Mouse (Mus musculus): ENCODE measurements around the gene Slc44a3. TPM values are rescaled to one million over a fixed set of nuclear protein-coding genes. Genes with fewer than 3 reads are reported as not detected.

The Slc44a3 gene
- polyA plus RNA-seq, 1 experiment from 2014 or later = 1.2 TPM

GRCm38 (mm10) chr3:121441504-121441903, 90.7 kb downstream of the Slc44a3 start:
- no peaks in the 10 kb centered on the region for H3K9me3 ChIP-seq
- no peak overlapping the region for H3K4me3 ChIP-seq
- H3K36me3 ChIP-seq (replicated peaks) = no peaks in the 10 kb centered on the region
- no peak overlapping the region for H3K9ac ChIP-seq
- H3K4me1 ChIP-seq = peaks cover 11% of the 10 kb centered on the region; the same call in 1 of the 2 replicates
- H3K27me3 ChIP-seq (replicated peaks) = no peaks in the 10 kb centered on the region
- H3K27ac ChIP-seq = no peak overlapping the region
- 95% methylated on average over 12 of the region's 12 CpGs for WGBS
- ATAC-seq (replicated peaks) = no peak
- no peak overlapping the region for H3K4me2 ChIP-seq

GRCm38 (mm10) chr3:121439623-121440161, 92.5 kb downstream of the Slc44a3 start:
- Histone ChIP-seq H3K27ac (no peak overlapping the region), H3K9me3 (no peaks in the 10 kb centered on the region), H3K4me3 (no peak overlapping the region), H3K36me3 (replicated peaks) (no peaks in the 10 kb centered on the region), H3K9ac (no peak overlapping the region), H3K4me1 (peaks cover 16% of the 10 kb centered on the region; the same call in 1 of the 2 replicates), H3K27me3 (replicated peaks) (no peaks in the 10 kb centered on the region), H3K4me2 (no peak overlapping the region)
- ATAC-seq (replicated peaks) = no peak
- 82% methylated on average over 11 of the region's 11 CpGs for WGBS

- no peaks in the 10 kb centered on the region for H3K9me3 ChIP-seq
- no peak overlapping the region for H3K4me3 ChIP-seq
- no peak overlapping the region for H3K27ac ChIP-seq
- no peaks in the 10 kb centered on the region for H3K36me3 ChIP-seq (replicated peaks)
- no peak overlapping the region for H3K4me2 ChIP-seq
- 0 out of 2 replicates have a peak, but pooled peaks have one; percentile 8 for ATAC-seq (replicated peaks)
- no peaks in the 10 kb centered on the region for H3K27me3 ChIP-seq (replicated peaks)
- 68% methylated on average over 7 of the region's 7 CpGs for WGBS
- H3K9ac ChIP-seq = no peak overlapping the region
- H3K4me1 ChIP-seq = peaks cover 25% of the 10 kb centered on the region
Observed at GRCm38 (mm10) chr3:121437996-121438395, 94.2 kb downstream of the Slc44a3 start.

GRCm38 (mm10) chr3:121437070-121437469, 95.1 kb downstream of the Slc44a3 start:
- Histone ChIP-seq H3K4me3 (no peak overlapping the region), H3K27me3 (replicated peaks) (no peaks in the 10 kb centered on the region), H3K36me3 (replicated peaks) (no peaks in the 10 kb centered on the region), H3K9ac (no peak overlapping the region), H3K27ac (no peak overlapping the region), H3K4me2 (no peak overlapping the region), H3K4me1 (peaks cover 30% of the 10 kb centered on the region), H3K9me3 (no peaks in the 10 kb centered on the region)
- no peak for ATAC-seq (replicated peaks)
- WGBS = 84% methylated on average over 7 of the region's 7 CpGs

GRCm38 (mm10) chr3:121435296-121435695, 96.9 kb downstream of the Slc44a3 start:
- Histone ChIP-seq H3K27ac (no peak overlapping the region), H3K4me2 (peak overlapping the region; percentile 7; the same call in 1 of the 2 replicates), H3K4me1 (peaks cover 39% of the 10 kb centered on the region), H3K36me3 (replicated peaks) (no peaks in the 10 kb centered on the region), H3K4me3 (no peak overlapping the region), H3K27me3 (replicated peaks) (no peaks in the 10 kb centered on the region), H3K9ac (no peak overlapping the region), H3K9me3 (no peaks in the 10 kb centered on the region)
- 73% methylated on average over 5 of the region's 5 CpGs for WGBS
- ATAC-seq (replicated peaks) = no peak

- H3K9ac ChIP-seq = no peak overlapping the region
- peak overlapping the region; percentile 36; the same call in 1 of the 2 replicates for H3K27ac ChIP-seq
- no peak overlapping the region for H3K4me2 ChIP-seq
Observed at GRCm38 (mm10) chr3:121433968-121434533, 98.2 kb downstream of the Slc44a3 start.

GRCm38 (mm10) chr3:121433359-121433758, 98.8 kb downstream of the Slc44a3 start:
- WGBS = 79% methylated on average over 6 of the region's 6 CpGs
- no peak for ATAC-seq (replicated peaks)
- no peak overlapping the region for H3K4me2 ChIP-seq
- no peak overlapping the region for H3K4me3 ChIP-seq
- peaks cover 59% of the 10 kb centered on the region for H3K4me1 ChIP-seq
- no peaks in the 10 kb centered on the region for H3K9me3 ChIP-seq
- H3K27me3 ChIP-seq (replicated peaks) = no peaks in the 10 kb centered on the region
- no peaks in the 10 kb centered on the region for H3K36me3 ChIP-seq (replicated peaks)
- peak overlapping the region; percentile 36; the same call in 1 of the 2 replicates for H3K27ac ChIP-seq
- no peak overlapping the region for H3K9ac ChIP-seq

More at GRCm38 (mm10) chr3:121433968-121434533, 98.2 kb downstream of the Slc44a3 start:
- H3K4me1 ChIP-seq = peaks cover 52% of the 10 kb centered on the region
- H3K9me3 ChIP-seq = no peaks in the 10 kb centered on the region
- H3K4me3 ChIP-seq = no peak overlapping the region
- no peaks in the 10 kb centered on the region for H3K36me3 ChIP-seq (replicated peaks)
- WGBS = 50% methylated on average over 8 of the region's 8 CpGs
- H3K27me3 ChIP-seq (replicated peaks) = no peaks in the 10 kb centered on the region
- no peak for ATAC-seq (replicated peaks)

GRCm38 (mm10) chr3:121430289-121430936, 101.8 kb downstream of the Slc44a3 start:
- WGBS = 20% methylated on average over 7 of the region's 7 CpGs
- H3K27me3 ChIP-seq (replicated peaks) = no peaks in the 10 kb centered on the region
- ATAC-seq (replicated peaks) = no peak
- no peak overlapping the region for H3K4me3 ChIP-seq
- H3K4me2 ChIP-seq = peak overlapping the region; percentile 72
- no peak overlapping the region for H3K9ac ChIP-seq
- peaks cover 63% of the 10 kb centered on the region for H3K4me1 ChIP-seq
- no peak overlapping the region for H3K27ac ChIP-seq
- H3K36me3 ChIP-seq (replicated peaks) = no peaks in the 10 kb centered on the region
- no peaks in the 10 kb centered on the region for H3K9me3 ChIP-seq

- H3K27me3 ChIP-seq (replicated peaks) = no peaks in the 10 kb centered on the region
- no peak overlapping the region for H3K9ac ChIP-seq
- no peak overlapping the region for H3K27ac ChIP-seq
- H3K4me3 ChIP-seq = peak overlapping the region; percentile 68
- no peaks in the 10 kb centered on the region for H3K36me3 ChIP-seq (replicated peaks)
- H3K4me2 ChIP-seq = peak overlapping the region; percentile 72
- peaks cover 55% of the 10 kb centered on the region for H3K4me1 ChIP-seq
- H3K9me3 ChIP-seq = no peaks in the 10 kb centered on the region
- ATAC-seq (replicated peaks) = no peak
- 15% methylated on average over 3 of the region's 3 CpGs for WGBS
Observed at GRCm38 (mm10) chr3:121429469-121429868, 102.7 kb downstream of the Slc44a3 start.

GRCm38 (mm10) chr3:121428696-121429259, 103.4 kb downstream of the Slc44a3 start:
- Histone ChIP-seq H3K9me3 (no peaks in the 10 kb centered on the region), H3K4me1 (peaks cover 49% of the 10 kb centered on the region), H3K4me3 (peak overlapping the region; percentile 68), H3K9ac (peak overlapping the region; percentile 90; the same call in 1 of the 2 replicates), H3K27ac (no peak overlapping the region), H3K4me2 (peak overlapping the region; percentile 72), H3K27me3 (replicated peaks) (no peaks in the 10 kb centered on the region), H3K36me3 (replicated peaks) (no peaks in the 10 kb centered on the region)
- no peak for ATAC-seq (replicated peaks)
- 43% methylated on average over 11 of the region's 11 CpGs for WGBS

- no peaks in the 10 kb centered on the region for H3K36me3 ChIP-seq (replicated peaks)
- ATAC-seq (replicated peaks) = no peak
- H3K27me3 ChIP-seq (replicated peaks) = no peaks in the 10 kb centered on the region
- H3K4me2 ChIP-seq = peak overlapping the region; percentile 72
- peak overlapping the region; percentile 93 for H3K27ac ChIP-seq
- 7% methylated on average over 8 of the region's 8 CpGs for WGBS
- peak overlapping the region; percentile 68 for H3K4me3 ChIP-seq
- no peaks in the 10 kb centered on the region for H3K9me3 ChIP-seq
- peak overlapping the region; percentile 90 for H3K9ac ChIP-seq
- H3K4me1 ChIP-seq = peaks cover 44% of the 10 kb centered on the region
Observed at GRCm38 (mm10) chr3:121428230-121428629, 104.0 kb downstream of the Slc44a3 start.

GRCm38 (mm10) chr3:121427520-121427908, 104.7 kb downstream of the Slc44a3 start:
- Histone ChIP-seq H3K9ac (peak overlapping the region; percentile 90), H3K27ac (peak overlapping the region; percentile 93), H3K4me1 (peaks cover 44% of the 10 kb centered on the region), H3K4me3 (peak overlapping the region; percentile 68), H3K36me3 (replicated peaks) (no peaks in the 10 kb centered on the region), H3K27me3 (replicated peaks) (no peaks in the 10 kb centered on the region), H3K9me3 (no peaks in the 10 kb centered on the region), H3K4me2 (peak overlapping the region; percentile 72)
- ATAC-seq (replicated peaks) = peak; percentile 67
- WGBS = under 1% methylated on average over 13 of the region's 13 CpGs
